Mouse (Mus musculus) C2C12 (cell line): ENCODE data around the gene Lime1. TPM values are rescaled to one million over a fixed set of nuclear protein-coding genes. Genes with fewer than 3 reads are reported as not detected.
A peak's percentile ranks its signal among the peaks of the same experiment; 100 is the strongest.

Experiments
- H3K27me3 ChIP-seq: one replicate; pipeline ENCODE4 v1.6.1; 2011; ENCODE audit not compliant: control insufficient read depth, insufficient read depth, insufficient read length
- H3K36me3 ChIP-seq: one replicate; pipeline ENCODE4 v1.6.1; 2011; ENCODE audit not compliant: control insufficient read depth, insufficient read depth
- H3K4me3 ChIP-seq: one replicate; pipeline ENCODE4 v1.5.1; 2011; ENCODE audit warnings: mild to moderate bottlenecking, control low read depth; ENCODE audit not compliant: poor library complexity, insufficient read depth, severe bottlenecking
- H3K79me2 ChIP-seq: one replicate; pipeline ENCODE4 v1.6.1; 2011; ENCODE audit not compliant: control insufficient read depth, insufficient read depth
- H3K79me3 ChIP-seq: one replicate; pipeline ENCODE4 v1.6.1; 2011; ENCODE audit warnings: low read depth, control low read depth
- H3ac ChIP-seq: one replicate; pipeline ENCODE3; 2011; ENCODE audit warnings: low read depth; ENCODE audit not compliant: control insufficient read depth, insufficient read length
- CEBPB ChIP-seq: IDR thresholded peaks from one replicate; pipeline ENCODE4 v1.6.1; 2011; ENCODE audit warnings: low read depth, mild to moderate bottlenecking, control low read depth, moderate library complexity
- CTCF ChIP-seq: IDR thresholded peaks from one replicate; pipeline ENCODE4 v1.5.1; 2011; ENCODE audit not compliant: control insufficient read depth, insufficient read depth, insufficient read length
- FOSL1 ChIP-seq: IDR thresholded peaks from one replicate; pipeline ENCODE4 v1.8.0; 2011; ENCODE audit warnings: mild to moderate bottlenecking, low read length; ENCODE audit not compliant: poor library complexity, insufficient read depth, severe bottlenecking
- MAX ChIP-seq: IDR thresholded peaks from one replicate; pipeline ENCODE4 v1.6.1; 2011; ENCODE audit warnings: mild to moderate bottlenecking, control low read depth
- MYOD1 ChIP-seq: IDR thresholded peaks from one replicate; pipeline ENCODE4 v1.6.1; 2011; ENCODE audit warnings: low read depth; ENCODE audit not compliant: control insufficient read depth, insufficient read length
- MYOG ChIP-seq: IDR thresholded peaks from one replicate; pipeline ENCODE4 v1.6.1; 2011; ENCODE audit not compliant: control insufficient read depth, insufficient read length; ENCODE audit errors: extremely low read depth
- USF1 ChIP-seq: IDR thresholded peaks from one replicate; pipeline ENCODE4 v1.6.1; 2011; ENCODE audit warnings: low read depth, mild to moderate bottlenecking, control low read depth, moderate library complexity
- polyA plus RNA-seq: library from polyadenylated mRNA; unstranded; fragments of >200 nt; fragmentation: generic; extraction: Trizol; gene quantifications from one replicate; pipeline ENCODE4 v1.2.1, GENCODE M21; 2012; ENCODE audit warnings: missing spikeins

Gene Lime1
- polyA plus RNA-seq, 1 experiment, result 7.3 TPM

DNA sequence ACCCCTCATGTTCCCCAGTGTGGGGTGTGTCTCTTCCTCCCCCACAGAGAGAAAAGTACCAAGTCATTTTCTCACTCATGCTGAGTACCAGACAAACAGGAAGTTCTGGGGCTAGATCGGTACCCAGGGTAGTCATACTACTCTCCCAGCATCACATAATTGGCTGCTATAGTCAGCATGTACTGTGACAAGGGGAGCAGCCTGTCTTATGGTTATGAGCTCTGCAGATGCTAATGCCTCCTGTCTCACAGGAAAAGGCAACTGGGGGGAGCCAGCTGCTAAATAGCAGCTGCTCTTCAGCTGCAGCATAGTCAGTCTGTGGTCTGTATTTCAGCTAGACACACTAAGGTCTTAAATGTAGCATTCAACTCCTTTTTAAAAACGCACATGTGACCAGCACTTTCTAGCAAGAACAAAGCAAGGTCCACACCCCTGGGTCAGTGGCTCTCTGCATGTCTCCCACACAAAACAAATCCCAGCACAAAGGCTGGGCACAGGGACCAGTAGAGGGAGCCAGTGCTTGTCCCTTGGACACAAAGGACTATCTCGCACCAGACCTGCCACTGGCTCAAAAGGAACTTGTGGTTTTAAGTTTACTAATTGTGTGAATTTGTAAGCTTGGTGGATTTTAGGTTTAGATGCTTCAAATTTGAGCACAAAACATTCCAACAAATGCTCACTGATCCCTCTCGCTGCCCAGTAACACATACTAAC lies 31.0 kb downstream of the Lime1 start:
- Histone ChIP-seq H3ac (no peak overlapping the region), H3K36me3 (no peaks in the 10 kb centered on the region), H3K79me3 (no peaks in the 10 kb centered on the region), H3K27me3 (no peaks in the 10 kb centered on the region), H3K79me2 (no peaks in the 10 kb centered on the region), H3K4me3 (no peak overlapping the region)
- TF ChIP-seq MAX (no peak), CEBPB (no peak), CTCF (peak; percentile 89)

GRCm38 (mm10) chr2:181413141-181413540 lies 33.3 kb downstream of the Lime1 start:
- H3ac ChIP-seq, result no peak overlapping the region
- no peaks in the 10 kb centered on the region for H3K36me3 ChIP-seq
- TF ChIP-seq MYOG, result no peak
- no peak for TF ChIP-seq USF1
- no peak for TF ChIP-seq FOSL1
- no peak for TF ChIP-seq MAX
- TF ChIP-seq MYOD1, result no peak
- no peak for TF ChIP-seq CEBPB
- TF ChIP-seq CTCF, result no peak
- H3K79me3 ChIP-seq, result no peaks in the 10 kb centered on the region
- H3K27me3 ChIP-seq, result no peaks in the 10 kb centered on the region
- H3K4me3 ChIP-seq, result no peak overlapping the region
- no peaks in the 10 kb centered on the region for H3K79me2 ChIP-seq

DNA sequence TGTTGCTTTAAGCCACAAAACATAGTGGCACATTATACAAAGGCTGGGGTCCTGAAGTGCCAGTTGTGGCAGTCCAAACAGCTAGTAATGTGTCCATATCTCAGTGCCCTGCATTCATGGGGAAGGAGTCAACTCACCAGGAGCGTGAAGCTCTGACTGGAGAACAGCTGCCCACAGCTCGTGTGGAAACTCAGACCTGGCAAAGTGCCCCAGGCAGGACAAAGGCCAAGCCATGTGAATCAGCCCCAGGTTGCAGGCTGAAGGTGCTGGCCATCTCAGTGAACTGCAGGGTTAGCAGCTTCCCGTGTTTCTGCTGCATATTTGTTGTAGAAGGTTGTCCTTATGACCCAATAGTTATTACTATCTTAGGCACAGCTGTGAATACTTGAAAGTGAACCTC lies 36.1 kb downstream of the Lime1 start:
- no peak for TF ChIP-seq CEBPB
- TF ChIP-seq USF1, result no peak
- no peak for TF ChIP-seq MYOG
- TF ChIP-seq MYOD1, result no peak
- no peak for TF ChIP-seq MAX
- TF ChIP-seq FOSL1, result no peak
- TF ChIP-seq CTCF, result no peak
- no peaks in the 10 kb centered on the region for H3K79me3 ChIP-seq
- H3ac ChIP-seq, result no peak overlapping the region
- no peaks in the 10 kb centered on the region for H3K36me3 ChIP-seq
- no peak overlapping the region for H3K4me3 ChIP-seq
- H3K27me3 ChIP-seq, result no peaks in the 10 kb centered on the region
- no peaks in the 10 kb centered on the region for H3K79me2 ChIP-seq

- H3ac ChIP-seq, result no peak overlapping the region
- H3K27me3 ChIP-seq, result no peaks in the 10 kb centered on the region
- no peaks in the 10 kb centered on the region for H3K79me2 ChIP-seq
- no peak for TF ChIP-seq CEBPB
- H3K79me3 ChIP-seq, result no peaks in the 10 kb centered on the region
- H3K4me3 ChIP-seq, result no peak overlapping the region
- H3K36me3 ChIP-seq, result no peaks in the 10 kb centered on the region
Observed at GRCm38 (mm10) chr2:181419359-181419758, 39.5 kb downstream of the Lime1 start.

- no peaks in the 10 kb centered on the region for H3K79me2 ChIP-seq
Observed at GRCm38 (mm10) chr2:181420426-181420825, 40.5 kb downstream of the Lime1 start.

GRCm38 (mm10) chr2:181420903-181421638 lies 41.2 kb downstream of the Lime1 start:
- Histone ChIP-seq H3K4me3 (no peak overlapping the region), H3K36me3 (no peaks in the 10 kb centered on the region), H3ac (no peak overlapping the region), H3K27me3 (no peaks in the 10 kb centered on the region), H3K79me3 (no peaks in the 10 kb centered on the region), H3K79me2 (no peaks in the 10 kb centered on the region)
- no peak for TF ChIP-seq CTCF
- TF ChIP-seq CEBPB, result no peak
- TF ChIP-seq MAX, result no peak
- no peak for TF ChIP-seq MYOG
- no peak for TF ChIP-seq USF1
- TF ChIP-seq MYOD1, result no peak

More at GRCm38 (mm10) chr2:181420426-181420825, 40.5 kb downstream of the Lime1 start:
- Histone ChIP-seq H3K4me3 (no peak overlapping the region), H3K27me3 (no peaks in the 10 kb centered on the region), H3ac (no peak overlapping the region), H3K79me3 (no peaks in the 10 kb centered on the region), H3K36me3 (no peaks in the 10 kb centered on the region)
- TF ChIP-seq MAX (no peak), USF1 (no peak), MYOG (no peak), CEBPB (no peak), FOSL1 (no peak), CTCF (no peak), MYOD1 (no peak)
